In genomic region chr14:76024641-76025040, GRCm38 (mm10) we compare ENCODE assay signal across 17 mouse cellular contexts.
"Had no signal": no experiment of that assay in that cellular context is flagged by ENCODE, and none has a peak within 500 bp of the region (broad histone marks: within the 10 kb centered on the region; RNA-seq: fewer than 3 reads in every experiment).

No protein-coding gene starts in this region.

- H3K4me3 ChIP-seq: left cerebral cortex, adult 2 months; limb, embryonic 10.5 days; liver, embryonic 15.5 days; midbrain, embryonic 10.5 days; neural tube, embryonic 13.5 days; stomach, embryonic 15.5 days had no signal

- H3K27me3 ChIP-seq: liver, embryonic 15.5 days; neural tube, embryonic 13.5 days; stomach, embryonic 15.5 days had no signal

- H3K4me2 ChIP-seq: liver, embryonic 11.5 days; liver, embryonic 15.5 days; neural tube, embryonic 13.5 days; stomach, embryonic 15.5 days had no signal

- DNase-seq: kidney, adult 18-20 months; kidney, postnatal 10 days; kidney, postnatal 4 days; lung, adult 2 months; lung, postnatal 4 days; retina, postnatal 1 day; right cerebral cortex, postnatal 14 days; thymus, postnatal 4 days had no signal

- H3K36me3 ChIP-seq: limb, embryonic 10.5 days; liver, embryonic 15.5 days; midbrain, embryonic 10.5 days; neural tube, embryonic 13.5 days; stomach, embryonic 15.5 days had no signal

- ATAC-seq: lung, postnatal 0 days; midbrain, embryonic 16.5 days had no signal

- H3K27ac ChIP-seq: left cerebral cortex, adult 2 months; limb, embryonic 10.5 days; liver, embryonic 15.5 days; midbrain, embryonic 10.5 days; neural tube, embryonic 13.5 days; stomach, embryonic 15.5 days had no signal

- H3K4me1 ChIP-seq: liver, embryonic 15.5 days; stomach, embryonic 15.5 days had no signal

- H3K9me3 ChIP-seq: limb, embryonic 10.5 days; liver, embryonic 15.5 days; midbrain, embryonic 10.5 days; neural tube, embryonic 13.5 days; stomach, embryonic 15.5 days had no signal

- H3K9ac ChIP-seq: liver, embryonic 15.5 days; neural tube, embryonic 13.5 days; stomach, embryonic 15.5 days had no signal
